Mouse (Mus musculus): ENCODE results near the gene Dnajc30. TPM values are rescaled to one million over a fixed set of nuclear protein-coding genes. Genes with fewer than 3 reads are reported as not detected.
A peak's percentile ranks its signal among the peaks of the same experiment; 100 is the strongest.

Gene Dnajc30
- polyA plus RNA-seq, 1 experiment from 2014 or later = 29.3 TPM

- no peak overlapping the region for H3K27ac ChIP-seq (replicated peaks; ENCODE audit: low read depth, low read length)
- ATAC-seq (replicated peaks; ENCODE audit: insufficient number of reproducible peaks, low FRiP score, low TSS enrichment, low read depth) (no peak), DNase-seq (ENCODE audit: low spot score) (no peak)
- no peaks in the 10 kb centered on the region for H3K9me3 ChIP-seq (replicated peaks; ENCODE audit: control insufficient read depth, low read length)
- no peak overlapping the region for H3K4me3 ChIP-seq (ENCODE audit: low read depth, low read length)
- no peaks in the 10 kb centered on the region for H3K27me3 ChIP-seq (ENCODE audit: control insufficient read depth, insufficient read depth, low read length)
- peaks cover 5% of the 10 kb centered on the region for H3K36me3 ChIP-seq (replicated peaks; ENCODE audit: control insufficient read depth, insufficient read depth, low read depth, low read length)
- H3K4me1 ChIP-seq (ENCODE audit: control insufficient read depth, insufficient read depth, low read length) = peaks cover 9% of the 10 kb centered on the region
- H3K4me2 ChIP-seq (ENCODE audit: low read depth, low read length) = no peak overlapping the region
- H3K9ac ChIP-seq (replicated peaks; ENCODE audit: low read length) = no peak overlapping the region
- WGBS = 91% methylated on average over 3 of the region's 3 CpGs
These were observed 6.4 kb downstream of the Dnajc30 start for GRCm38 (mm10) chr5:135070448-135070847.

GRCm38 (mm10) chr5:135072061-135072460 lies 8.1 kb downstream of the Dnajc30 start:
- Histone ChIP-seq H3K36me3 (replicated peaks; ENCODE audit: control insufficient read depth, insufficient read depth, low read depth, low read length) (peaks cover 5% of the 10 kb centered on the region), H3K9ac (replicated peaks; ENCODE audit: low read length) (no peak overlapping the region), H3K4me1 (ENCODE audit: control insufficient read depth, insufficient read depth, low read length) (peaks cover 9% of the 10 kb centered on the region), H3K27ac (replicated peaks; ENCODE audit: low read depth, low read length) (no peak overlapping the region), H3K9me3 (replicated peaks; ENCODE audit: control insufficient read depth, low read length) (no peaks in the 10 kb centered on the region), H3K4me3 (ENCODE audit: low read depth, low read length) (no peak overlapping the region), H3K4me2 (ENCODE audit: low read depth, low read length) (no peak overlapping the region), H3K27me3 (ENCODE audit: control insufficient read depth, insufficient read depth, low read length) (no peaks in the 10 kb centered on the region)
- WGBS = 100% methylated on average over 2 of the region's 2 CpGs
- DNase-seq (ENCODE audit: low spot score) (no peak), ATAC-seq (replicated peaks; ENCODE audit: insufficient number of reproducible peaks, low FRiP score, low TSS enrichment, low read depth) (no peak)

GRCm38 (mm10) chr5:135072720-135073119 lies 8.7 kb downstream of the Dnajc30 start:
- Histone ChIP-seq H3K4me3 (ENCODE audit: low read depth, low read length) (no peak overlapping the region), H3K9me3 (replicated peaks; ENCODE audit: control insufficient read depth, low read length) (no peaks in the 10 kb centered on the region), H3K9ac (replicated peaks; ENCODE audit: low read length) (no peak overlapping the region), H3K4me2 (ENCODE audit: low read depth, low read length) (no peak overlapping the region), H3K4me1 (ENCODE audit: control insufficient read depth, insufficient read depth, low read length) (peaks cover 9% of the 10 kb centered on the region), H3K27ac (replicated peaks; ENCODE audit: low read depth, low read length) (no peak overlapping the region), H3K27me3 (ENCODE audit: control insufficient read depth, insufficient read depth, low read length) (no peaks in the 10 kb centered on the region), H3K36me3 (replicated peaks; ENCODE audit: control insufficient read depth, insufficient read depth, low read depth, low read length) (peaks cover 5% of the 10 kb centered on the region)
- ATAC-seq (replicated peaks; ENCODE audit: insufficient number of reproducible peaks, low FRiP score, low TSS enrichment, low read depth) (no peak), DNase-seq (ENCODE audit: low spot score) (no peak)
- WGBS = 64% methylated on average over 6 of the region's 6 CpGs

- peak overlapping the region; percentile 32 for H3K9ac ChIP-seq (replicated peaks; ENCODE audit: low read length)
- H3K27ac ChIP-seq (replicated peaks; ENCODE audit: low read depth, low read length) = peak overlapping the region; percentile 47; the same call in 1 of the 2 replicates
- H3K27me3 ChIP-seq (ENCODE audit: control insufficient read depth, insufficient read depth, low read length) = no peaks in the 10 kb centered on the region
- 19% methylated on average over 21 of the region's 26 CpGs for WGBS
- no peaks in the 10 kb centered on the region for H3K9me3 ChIP-seq (replicated peaks; ENCODE audit: control insufficient read depth, low read length)
- peaks cover 9% of the 10 kb centered on the region for H3K4me1 ChIP-seq (ENCODE audit: control insufficient read depth, insufficient read depth, low read length)
- H3K36me3 ChIP-seq (replicated peaks; ENCODE audit: control insufficient read depth, insufficient read depth, low read depth, low read length) = peaks cover 5% of the 10 kb centered on the region
- no peak for ATAC-seq (replicated peaks; ENCODE audit: insufficient number of reproducible peaks, low FRiP score, low TSS enrichment, low read depth)
- H3K4me2 ChIP-seq (ENCODE audit: low read depth, low read length) = peak overlapping the region; percentile 27
- DNase-seq (ENCODE audit: low spot score) = no peak
- no peak overlapping the region for H3K4me3 ChIP-seq (ENCODE audit: low read depth, low read length)
These were observed 9.5 kb downstream of the Dnajc30 start for GRCm38 (mm10) chr5:135073349-135074150.

GRCm38 (mm10) chr5:135075655-135076054 lies 11.7 kb downstream of the Dnajc30 start:
- 66% methylated on average over 4 of the region's 4 CpGs for WGBS
- DNase-seq (ENCODE audit: low spot score) (no peak), ATAC-seq (replicated peaks; ENCODE audit: insufficient number of reproducible peaks, low FRiP score, low TSS enrichment, low read depth) (no peak)
- H3K27ac ChIP-seq (replicated peaks; ENCODE audit: low read depth, low read length) = no peak overlapping the region
- H3K36me3 ChIP-seq (replicated peaks; ENCODE audit: control insufficient read depth, insufficient read depth, low read depth, low read length) = peaks cover 5% of the 10 kb centered on the region
- H3K4me3 ChIP-seq (ENCODE audit: low read depth, low read length) = no peak overlapping the region
- H3K9me3 ChIP-seq (replicated peaks; ENCODE audit: control insufficient read depth, low read length) = no peaks in the 10 kb centered on the region
- H3K9ac ChIP-seq (replicated peaks; ENCODE audit: low read length) = no peak overlapping the region
- no peak overlapping the region for H3K4me2 ChIP-seq (ENCODE audit: low read depth, low read length)
- H3K4me1 ChIP-seq (ENCODE audit: control insufficient read depth, insufficient read depth, low read length) = peaks cover 9% of the 10 kb centered on the region
- H3K27me3 ChIP-seq (ENCODE audit: control insufficient read depth, insufficient read depth, low read length) = no peaks in the 10 kb centered on the region

- Histone ChIP-seq H3K9ac (replicated peaks; ENCODE audit: low read length) (0 out of 2 replicates have a peak overlapping the region, but pooled peaks have one; percentile 32), H3K4me3 (ENCODE audit: low read depth, low read length) (no peak overlapping the region), H3K27ac (replicated peaks; ENCODE audit: low read depth, low read length) (no peak overlapping the region), H3K4me2 (ENCODE audit: low read depth, low read length) (no peak overlapping the region), H3K27me3 (ENCODE audit: control insufficient read depth, insufficient read depth, low read length) (no peaks in the 10 kb centered on the region), H3K4me1 (ENCODE audit: control insufficient read depth, insufficient read depth, low read length) (peaks cover 9% of the 10 kb centered on the region), H3K9me3 (replicated peaks; ENCODE audit: control insufficient read depth, low read length) (no peaks in the 10 kb centered on the region), H3K36me3 (replicated peaks; ENCODE audit: control insufficient read depth, insufficient read depth, low read depth, low read length) (peaks cover 5% of the 10 kb centered on the region)
- 88% methylated on average over 14 of the region's 14 CpGs for WGBS
- DNase-seq (ENCODE audit: low spot score) (no peak), ATAC-seq (replicated peaks; ENCODE audit: insufficient number of reproducible peaks, low FRiP score, low TSS enrichment, low read depth) (no peak)
These were observed 12.4 kb downstream of the Dnajc30 start for GRCm38 (mm10) chr5:135076368-135076767.

- Histone ChIP-seq H3K4me2 (ENCODE audit: low read depth, low read length) (peak overlapping the region; percentile 73), H3K4me3 (ENCODE audit: low read depth, low read length) (peak overlapping the region; percentile 97), H3K36me3 (replicated peaks; ENCODE audit: control insufficient read depth, insufficient read depth, low read depth, low read length) (peaks cover 5% of the 10 kb centered on the region), H3K27ac (replicated peaks; ENCODE audit: low read depth, low read length) (no peak overlapping the region; the same call in 1 of the 2 replicates), H3K9ac (replicated peaks; ENCODE audit: low read length) (peak overlapping the region; percentile 98), H3K27me3 (ENCODE audit: control insufficient read depth, insufficient read depth, low read length) (no peaks in the 10 kb centered on the region), H3K4me1 (ENCODE audit: control insufficient read depth, insufficient read depth, low read length) (peaks cover 9% of the 10 kb centered on the region), H3K9me3 (replicated peaks; ENCODE audit: control insufficient read depth, low read length) (no peaks in the 10 kb centered on the region)
- WGBS = 23% methylated on average over 14 of the region's 14 CpGs
- ATAC-seq (replicated peaks; ENCODE audit: insufficient number of reproducible peaks, low FRiP score, low TSS enrichment, low read depth) = peak; percentile 57
- DNase-seq (ENCODE audit: low spot score) = peak; percentile 61
These were observed 13.0 kb downstream of the Dnajc30 start for GRCm38 (mm10) chr5:135076931-135077505.

Measured in embryonic facial prominence, embryonic 11.5 days (tissue).